Mouse (Mus musculus) neural tube, embryonic 15.5 days (tissue): ENCODE results near the gene Nup214. TPM values are rescaled to one million over a fixed set of nuclear protein-coding genes. Genes with fewer than 3 reads are reported as not detected.

Experiments
- ATAC-seq: fragments of 200-750 bp; cut with Nextera tagmentation; 2 replicates; pipeline ENCODE4 v1.8.0; 2017; ENCODE audit warnings: mild to moderate bottlenecking, moderate TSS enrichment, moderate library complexity; ENCODE audit not compliant: low FRiP score
- H3K27ac ChIP-seq: fragments of 300-500 bp; sonication (generic); replicated peaks from 2 replicates; pipeline ENCODE4 v1.5.1; 2015; ENCODE audit warnings: mild to moderate bottlenecking, inconsistent platforms
- H3K27me3 ChIP-seq: fragments of 300-500 bp; sonication (generic); replicated peaks from 2 replicates; pipeline ENCODE4 v1.6.1; 2015; ENCODE audit warnings: inconsistent platforms
- H3K36me3 ChIP-seq: fragments of 300-500 bp; sonication (generic); 2 replicates; pipeline ENCODE4 v1.6.1; 2015; ENCODE audit warnings: inconsistent platforms
- H3K4me1 ChIP-seq: fragments of 300-500 bp; sonication (generic); 2 replicates; pipeline ENCODE4 v1.6.1; 2015; ENCODE audit warnings: inconsistent platforms
- H3K4me2 ChIP-seq: fragments of 300-500 bp; sonication (generic); 2 replicates; pipeline ENCODE4 v1.6.1; 2015; ENCODE audit warnings: inconsistent platforms, mild to moderate bottlenecking, moderate library complexity
- H3K4me3 ChIP-seq: fragments of 300-500 bp; sonication (generic); replicated peaks from 2 replicates; pipeline ENCODE4 v1.5.1; 2015; ENCODE audit warnings: mild to moderate bottlenecking, inconsistent platforms
- H3K9ac ChIP-seq: fragments of 300-500 bp; sonication (generic); replicated peaks from 2 replicates; pipeline ENCODE4 v1.6.1; 2015; ENCODE audit warnings: mild to moderate bottlenecking, inconsistent platforms
- H3K9me3 ChIP-seq: fragments of 300-500 bp; sonication (generic); replicated peaks from 2 replicates; pipeline ENCODE4 v1.6.1; 2016; ENCODE audit warnings: inconsistent platforms
- WGBS: fragments of 180-500 bp; shearing (Covaris S2); methylation state at CpG from one replicate; pipeline ENCODE4 v1.1.7; 2015; ENCODE audit warnings: mixed read lengths; 5-methylcytosine and 5-hydroxymethylcytosine counted together
- polyA plus RNA-seq: library from polyadenylated mRNA; unstranded; fragments of >200 nt; fragmentation: Nextera tagmentation; extraction: Ambion mirVana; gene quantifications from 2 replicates; pipeline ENCODE4 v1.2.1, GENCODE M21; 2015

Nup214 gene
- polyA plus RNA-seq, 1 experiment from 2014 or later = 62.0 TPM

DNA sequence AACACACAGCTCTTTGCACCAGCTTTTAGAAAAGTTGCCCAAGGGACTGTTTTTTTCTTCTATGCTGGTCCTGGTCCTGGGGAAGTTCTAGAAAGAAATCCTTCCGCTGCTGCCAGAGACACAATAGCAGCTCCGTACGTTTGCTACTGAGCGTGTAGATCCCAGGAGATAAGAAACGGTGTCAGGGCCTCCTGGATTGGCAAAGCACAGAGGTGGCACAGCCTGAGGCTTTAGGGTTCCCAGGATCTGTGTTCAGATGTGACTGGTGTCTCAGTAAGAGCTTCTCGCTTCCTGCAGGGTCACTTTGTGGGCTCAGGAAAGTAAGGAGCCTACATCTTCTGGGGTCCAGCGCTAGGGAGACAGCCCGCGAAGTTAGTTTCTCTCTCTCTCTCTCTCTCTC, 23.3 kb upstream of the Nup214 start:
- no peak for ATAC-seq
- Histone ChIP-seq H3K9me3 (no peaks in the 10 kb centered on the region), H3K27me3 (peaks cover 12% of the 10 kb centered on the region), H3K4me1 (peaks cover 25% of the 10 kb centered on the region), H3K9ac (peak overlapping the region; percentile 63), H3K4me3 (peak overlapping the region; percentile 63), H3K27ac (no peak overlapping the region; the same call in 1 of the 2 replicates), H3K36me3 (no peaks in the 10 kb centered on the region), H3K4me2 (peak overlapping the region; percentile 98)
- 27% methylated on average over 9 of the region's 9 CpGs for WGBS

DNA sequence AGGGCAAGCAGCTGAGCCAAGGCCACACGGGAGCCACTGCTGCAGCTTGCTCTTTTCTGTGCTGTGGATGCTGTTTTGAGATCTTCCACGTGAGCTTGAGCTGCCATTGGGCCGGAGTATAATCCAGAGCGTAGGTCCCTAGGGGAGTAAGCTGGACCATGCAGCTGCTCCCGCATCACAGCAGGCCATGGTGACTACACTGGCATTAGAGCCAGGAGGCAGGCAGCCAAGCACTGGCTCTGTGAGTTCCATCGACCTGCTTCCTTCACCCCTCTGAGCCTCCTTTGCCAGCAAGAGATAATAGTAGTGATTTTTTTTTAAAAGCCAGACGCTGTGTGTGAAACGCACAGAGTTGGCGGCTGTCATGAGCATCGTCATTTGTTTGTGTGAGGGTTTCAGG, 22.0 kb upstream of the Nup214 start:
- no peak for ATAC-seq
- 68% methylated on average over 10 of the region's 10 CpGs for WGBS
- H3K4me3 ChIP-seq = no peak overlapping the region
- no peaks in the 10 kb centered on the region for H3K9me3 ChIP-seq
- peaks cover 25% of the 10 kb centered on the region for H3K4me1 ChIP-seq
- peak overlapping the region; percentile 98; the same call in 1 of the 2 replicates for H3K4me2 ChIP-seq
- H3K36me3 ChIP-seq = no peaks in the 10 kb centered on the region
- 0 out of 2 replicates have a peak overlapping the region, but pooled peaks have one; percentile 18 for H3K27ac ChIP-seq
- peaks cover 12% of the 10 kb centered on the region for H3K27me3 ChIP-seq
- H3K9ac ChIP-seq = no peak overlapping the region

GRCm38 (mm10) chr2:31952725-31953124, 21.5 kb upstream of the Nup214 start:
- Histone ChIP-seq H3K4me3 (no peak overlapping the region), H3K4me2 (peak overlapping the region; percentile 98; the same call in 1 of the 2 replicates), H3K9ac (no peak overlapping the region), H3K27ac (no peak overlapping the region), H3K9me3 (no peaks in the 10 kb centered on the region), H3K4me1 (peaks cover 25% of the 10 kb centered on the region), H3K27me3 (peaks cover 12% of the 10 kb centered on the region), H3K36me3 (no peaks in the 10 kb centered on the region)
- 91% methylated on average over 2 of the region's 3 CpGs for WGBS
- ATAC-seq = no peak

DNA sequence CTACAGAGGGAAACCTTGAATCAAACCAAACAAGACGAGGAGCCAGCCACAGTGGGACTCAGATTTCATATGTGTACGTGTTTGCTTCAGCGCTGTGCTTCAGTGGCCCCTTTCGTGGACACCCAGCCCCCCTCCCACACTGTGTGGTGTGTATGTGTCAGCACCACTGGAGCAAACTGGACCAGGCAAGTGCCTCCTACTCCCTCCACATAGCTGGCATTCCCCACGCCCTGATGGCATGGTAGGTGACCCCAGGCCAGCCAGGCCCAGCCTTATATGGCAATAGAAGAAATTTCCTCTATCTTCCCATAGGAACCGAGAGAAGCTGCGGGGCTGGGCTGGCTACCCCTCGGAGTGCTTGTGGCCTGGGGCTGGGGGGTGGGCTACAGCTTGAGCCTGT, 20.5 kb upstream of the Nup214 start:
- Histone ChIP-seq H3K9ac (no peak overlapping the region), H3K4me1 (peaks cover 25% of the 10 kb centered on the region), H3K4me3 (no peak overlapping the region), H3K36me3 (no peaks in the 10 kb centered on the region), H3K27me3 (peaks cover 12% of the 10 kb centered on the region), H3K27ac (no peak overlapping the region), H3K9me3 (no peaks in the 10 kb centered on the region), H3K4me2 (no peak overlapping the region)
- no peak for ATAC-seq
- 88% methylated on average over 8 of the region's 8 CpGs for WGBS

- no peaks in the 10 kb centered on the region for H3K9me3 ChIP-seq
- no peak overlapping the region for H3K9ac ChIP-seq
- H3K27me3 ChIP-seq = peaks cover 4% of the 10 kb centered on the region; the same call in 1 of the 2 replicates
- H3K36me3 ChIP-seq = no peaks in the 10 kb centered on the region
- H3K4me1 ChIP-seq = peaks cover 23% of the 10 kb centered on the region
- no peak overlapping the region for H3K27ac ChIP-seq
- no peak for ATAC-seq
- WGBS = 90% methylated on average over 9 of the region's 9 CpGs
- H3K4me3 ChIP-seq = no peak overlapping the region
- no peak overlapping the region for H3K4me2 ChIP-seq
Observed at GRCm38 (mm10) chr2:31954779-31955181, 19.5 kb upstream of the Nup214 start.

- Histone ChIP-seq H3K27me3 (peaks cover 2% of the 10 kb centered on the region; the same call in 1 of the 2 replicates), H3K4me3 (no peak overlapping the region), H3K9ac (no peak overlapping the region), H3K27ac (no peak overlapping the region), H3K36me3 (no peaks in the 10 kb centered on the region), H3K9me3 (no peaks in the 10 kb centered on the region), H3K4me1 (peaks cover 13% of the 10 kb centered on the region), H3K4me2 (no peak overlapping the region)
- no peak for ATAC-seq
- 87% methylated on average over 5 of the region's 5 CpGs for WGBS
Observed at GRCm38 (mm10) chr2:31955686-31956085, 18.6 kb upstream of the Nup214 start.

DNA sequence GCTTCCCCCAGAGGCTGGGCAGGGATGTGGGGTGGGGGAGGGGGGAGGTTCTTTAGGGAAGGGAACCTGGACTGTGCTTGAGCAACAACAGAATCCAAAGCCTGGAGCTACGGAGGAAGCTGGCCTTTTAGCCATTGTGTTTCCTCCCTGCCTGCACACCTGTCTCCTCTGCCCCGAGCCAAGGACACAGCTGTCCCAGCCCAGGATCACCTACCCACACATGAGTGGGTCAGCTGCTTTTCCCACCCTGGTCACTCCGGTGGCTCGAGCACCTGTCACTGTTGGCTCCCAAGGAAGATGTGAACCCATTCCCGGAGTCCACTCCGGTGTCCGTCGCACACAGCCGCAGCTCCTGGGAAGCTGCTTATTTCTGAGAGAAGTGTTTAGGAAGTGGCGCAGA, 17.0 kb upstream of the Nup214 start:
- no peaks in the 10 kb centered on the region for H3K9me3 ChIP-seq
- H3K9ac ChIP-seq = no peak overlapping the region
- no peaks in the 10 kb centered on the region for H3K27me3 ChIP-seq
- H3K4me2 ChIP-seq = no peak overlapping the region
- H3K36me3 ChIP-seq = no peaks in the 10 kb centered on the region
- H3K27ac ChIP-seq = no peak overlapping the region
- H3K4me3 ChIP-seq = no peak overlapping the region
- H3K4me1 ChIP-seq = peaks cover 16% of the 10 kb centered on the region
- WGBS = 89% methylated on average over 10 of the region's 10 CpGs
- no peak for ATAC-seq

DNA sequence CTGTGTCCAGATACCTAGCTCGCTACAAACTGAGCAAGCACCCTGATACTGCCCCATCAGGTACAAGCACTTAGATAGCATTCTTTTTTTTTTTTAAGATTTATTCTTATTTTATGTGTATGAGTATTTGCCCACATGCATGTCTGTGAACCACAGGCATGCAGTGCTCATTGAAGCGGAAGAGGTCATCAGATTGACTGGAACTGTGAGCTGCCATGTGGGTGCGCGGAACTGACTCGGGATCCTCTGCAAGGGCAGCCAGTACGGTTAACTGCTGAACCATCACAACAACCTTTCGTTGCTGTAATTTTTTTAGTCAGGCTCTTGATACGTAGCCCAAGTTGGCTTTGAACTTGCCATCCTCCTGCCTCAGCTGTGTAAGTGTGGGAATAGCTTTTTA, 13.2 kb upstream of the Nup214 start:
- Histone ChIP-seq H3K9ac (no peak overlapping the region), H3K4me1 (peaks cover 27% of the 10 kb centered on the region), H3K27me3 (no peaks in the 10 kb centered on the region), H3K27ac (peak overlapping the region; percentile 78; the same call in 1 of the 2 replicates), H3K36me3 (no peaks in the 10 kb centered on the region), H3K4me2 (no peak overlapping the region), H3K9me3 (no peaks in the 10 kb centered on the region), H3K4me3 (no peak overlapping the region)
- ATAC-seq = no peak
- 86% methylated on average over 8 of the region's 8 CpGs for WGBS

DNA sequence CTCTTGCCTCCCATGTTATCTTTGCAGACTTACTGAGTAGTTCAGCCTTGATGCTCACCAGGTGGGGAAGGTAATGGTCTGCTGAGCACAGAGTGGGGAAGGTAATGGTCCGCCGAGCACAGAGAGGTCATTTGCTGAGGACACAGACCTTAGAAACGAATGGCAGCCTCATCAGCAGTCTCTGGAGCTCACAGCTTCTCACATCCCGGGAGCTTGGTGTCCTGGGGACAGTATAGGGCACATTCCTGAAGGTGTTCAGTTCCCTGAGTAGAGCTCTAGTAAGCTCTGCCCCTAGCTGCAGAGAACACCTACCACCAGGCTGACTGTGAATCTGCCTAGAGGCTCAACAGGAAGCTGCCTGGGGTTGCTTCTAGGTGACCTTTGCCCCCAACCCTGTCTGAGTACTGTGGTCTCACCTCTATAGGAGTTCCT, 12.4 kb upstream of the Nup214 start:
- WGBS = 43% methylated on average over 4 of the region's 4 CpGs
- H3K4me3 ChIP-seq = no peak overlapping the region
- H3K27me3 ChIP-seq = no peaks in the 10 kb centered on the region
- H3K36me3 ChIP-seq = no peaks in the 10 kb centered on the region
- H3K9ac ChIP-seq = no peak overlapping the region
- H3K9me3 ChIP-seq = no peaks in the 10 kb centered on the region
- H3K4me2 ChIP-seq = no peak overlapping the region
- H3K27ac ChIP-seq = peak overlapping the region; percentile 78
- H3K4me1 ChIP-seq = peaks cover 27% of the 10 kb centered on the region
- no peak for ATAC-seq

DNA sequence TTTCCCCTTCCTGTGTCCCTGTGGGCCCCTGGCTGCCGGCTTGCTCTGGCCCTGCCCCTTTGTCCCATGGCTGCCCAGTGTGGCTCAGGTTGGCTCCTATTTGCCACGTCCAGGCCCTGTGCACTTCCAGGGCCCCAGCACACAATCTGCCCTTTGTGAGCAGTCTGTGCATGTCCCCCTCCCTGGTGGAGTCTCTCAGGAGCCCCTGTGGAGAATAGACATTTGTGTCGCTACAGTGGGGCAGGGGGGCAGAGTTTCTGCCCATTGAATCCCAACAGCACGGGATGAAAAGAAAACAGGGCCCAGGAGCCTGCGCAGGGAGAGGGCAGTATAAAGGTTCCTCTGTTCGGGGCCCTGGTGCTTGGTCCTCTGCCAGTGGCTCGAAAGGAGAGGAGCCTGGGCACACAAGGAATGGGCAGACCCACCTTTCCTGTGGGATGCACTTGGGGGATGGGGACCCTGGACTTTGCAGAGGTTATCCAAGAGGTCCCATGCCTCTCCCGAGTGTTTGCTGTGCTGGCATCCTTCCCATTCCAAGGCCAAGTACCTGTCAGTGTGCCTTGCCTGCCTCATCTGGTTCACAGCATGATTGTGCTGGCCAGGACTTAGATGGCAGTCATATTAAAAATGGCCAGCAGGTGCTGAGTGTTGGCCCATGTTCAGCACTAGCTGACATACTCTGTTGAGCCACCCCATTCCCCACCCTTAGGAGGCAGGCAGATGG, 11.6 kb upstream of the Nup214 start:
- 31% methylated on average over 8 of the region's 8 CpGs for WGBS
- H3K27me3 ChIP-seq = no peaks in the 10 kb centered on the region
- H3K4me1 ChIP-seq = peaks cover 27% of the 10 kb centered on the region
- no peak overlapping the region for H3K4me3 ChIP-seq
- no peak overlapping the region for H3K9ac ChIP-seq
- H3K4me2 ChIP-seq = no peak overlapping the region
- H3K27ac ChIP-seq = peak overlapping the region; percentile 78
- no peaks in the 10 kb centered on the region for H3K9me3 ChIP-seq
- no peaks in the 10 kb centered on the region for H3K36me3 ChIP-seq
- ATAC-seq = peak; percentile 89

DNA sequence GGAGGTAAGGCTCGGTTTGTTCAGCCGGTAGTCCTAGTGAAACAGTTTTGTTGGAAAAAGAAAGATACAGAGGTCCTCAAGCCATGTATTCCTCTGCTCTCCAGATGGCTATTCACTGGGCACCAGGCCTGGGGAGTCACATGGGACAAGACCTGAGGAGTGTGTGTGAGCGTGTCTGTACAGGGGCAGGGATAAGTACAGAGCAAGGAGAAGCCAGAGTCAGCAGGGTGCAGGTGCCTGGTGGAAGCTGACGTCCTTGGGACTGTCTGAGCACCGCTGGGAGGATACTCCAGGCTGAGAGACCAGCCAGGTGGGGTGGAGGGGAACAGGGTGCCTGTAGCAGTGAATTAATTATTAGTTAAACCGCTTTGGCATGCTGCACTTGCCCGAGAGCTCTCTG, 10.7 kb upstream of the Nup214 start:
- H3K9ac ChIP-seq = no peak overlapping the region
- H3K4me2 ChIP-seq = no peak overlapping the region
- no peak overlapping the region for H3K4me3 ChIP-seq
- no peaks in the 10 kb centered on the region for H3K36me3 ChIP-seq
- peak overlapping the region; percentile 78 for H3K27ac ChIP-seq
- WGBS = 73% methylated on average over 7 of the region's 7 CpGs
- H3K4me1 ChIP-seq = peaks cover 27% of the 10 kb centered on the region
- ATAC-seq = no peak
- H3K27me3 ChIP-seq = no peaks in the 10 kb centered on the region
- H3K9me3 ChIP-seq = no peaks in the 10 kb centered on the region

- Histone ChIP-seq H3K4me1 (peaks cover 27% of the 10 kb centered on the region), H3K9ac (no peak overlapping the region), H3K36me3 (no peaks in the 10 kb centered on the region), H3K27me3 (no peaks in the 10 kb centered on the region), H3K9me3 (no peaks in the 10 kb centered on the region), H3K4me2 (no peak overlapping the region), H3K4me3 (no peak overlapping the region), H3K27ac (no peak overlapping the region)
- ATAC-seq = no peak
- 81% methylated on average over 3 of the region's 3 CpGs for WGBS
Observed at GRCm38 (mm10) chr2:31964191-31964590, 10.0 kb upstream of the Nup214 start.
